In the genomic region with DNA sequence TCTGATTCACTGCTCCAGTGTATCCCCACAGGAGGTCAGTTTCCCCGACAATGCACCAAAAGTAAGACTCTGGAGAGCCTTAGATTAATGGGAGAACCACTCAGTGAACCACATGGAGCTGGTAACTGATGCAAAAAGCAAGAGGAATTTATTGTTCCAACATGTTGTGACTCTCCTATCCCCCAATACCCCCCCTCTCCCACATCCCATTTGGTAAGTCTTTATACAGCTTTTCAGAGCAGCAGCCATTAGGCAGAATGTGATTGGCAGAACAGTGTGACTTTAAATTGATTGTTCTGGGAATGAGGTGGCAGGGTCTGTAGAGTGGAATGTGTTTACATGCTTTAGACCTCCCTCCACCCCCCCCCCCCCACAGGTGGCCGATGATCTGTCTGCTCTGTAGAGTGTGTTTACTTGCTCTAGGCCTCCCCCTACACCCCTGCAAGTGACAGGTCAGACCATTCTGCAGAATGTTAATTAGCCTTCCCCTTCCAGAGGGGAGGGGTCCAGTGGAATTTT, we compare ENCODE assay signal across 18 mouse cellular contexts.
DNase-seq lines count a peak whose midpoint lies in the region; ATAC-seq lines count a peak whose summit lies in the region.
"Had no signal": no experiment of that assay in that cellular context is flagged by ENCODE, and none has a peak within 500 bp of the region (broad histone marks: within the 10 kb centered on the region; RNA-seq: fewer than 3 reads in every experiment).

No protein-coding gene starts in this region.

- WGBS in hindbrain, embryonic 11.5 days: 4% methylated on average over 2 of the region's 2 CpGs
- 5% methylated on average over 2 of the region's 2 CpGs for WGBS in hindbrain, embryonic 16.5 days
- 22% methylated on average over 2 of the region's 2 CpGs for WGBS in embryonic facial prominence, embryonic 11.5 days
- 12% methylated on average over 2 of the region's 2 CpGs for WGBS in limb, embryonic 12.5 days
- 30% methylated on average over 2 of the region's 2 CpGs for WGBS in intestine, embryonic 15.5 days

- no peak overlapping the region for H3K4me2 ChIP-seq in hindbrain, embryonic 11.5 days (replicated peaks; ENCODE audit: low read depth, low read length)
- no peak overlapping the region for H3K4me2 ChIP-seq in hindbrain, embryonic 16.5 days (ENCODE audit: low read length)
- H3K4me2 ChIP-seq in embryonic facial prominence, embryonic 11.5 days (ENCODE audit: low read depth, low read length): no peak overlapping the region
- no peak overlapping the region for H3K4me2 ChIP-seq in limb, embryonic 12.5 days
- no peak overlapping the region for H3K4me2 ChIP-seq in intestine, embryonic 15.5 days (replicated peaks)
- H3K4me2 ChIP-seq: embryonic facial prominence, embryonic 15.5 days; liver, embryonic 15.5 days had no signal

- no peak overlapping the region for H3K27ac ChIP-seq in hindbrain, embryonic 11.5 days (ENCODE audit: low read depth, low read length)
- no peak overlapping the region for H3K27ac ChIP-seq in hindbrain, embryonic 16.5 days (ENCODE audit: low read depth, low read length)
- H3K27ac ChIP-seq in embryonic facial prominence, embryonic 11.5 days (replicated peaks; ENCODE audit: low read depth, low read length): no peak overlapping the region
- H3K27ac ChIP-seq in limb, embryonic 12.5 days: no peak overlapping the region
- H3K27ac ChIP-seq in intestine, embryonic 15.5 days: no peak overlapping the region
- H3K27ac ChIP-seq: embryonic facial prominence, embryonic 15.5 days; heart, adult 2 months; liver, embryonic 15.5 days; macrophage had no signal

- no peaks in the 10 kb centered on the region for H3K9me3 ChIP-seq in hindbrain, embryonic 11.5 days (ENCODE audit: control insufficient read depth, low read length)
- no peaks in the 10 kb centered on the region; the same call in 1 of the 2 replicates for H3K9me3 ChIP-seq in hindbrain, embryonic 16.5 days (ENCODE audit: control insufficient read depth, low read length)
- H3K9me3 ChIP-seq in embryonic facial prominence, embryonic 11.5 days (replicated peaks; ENCODE audit: control insufficient read depth, low read length): no peaks in the 10 kb centered on the region
- H3K9me3 ChIP-seq in limb, embryonic 12.5 days: no peaks in the 10 kb centered on the region
- H3K9me3 ChIP-seq in intestine, embryonic 15.5 days: no peaks in the 10 kb centered on the region
- H3K9me3 ChIP-seq: embryonic facial prominence, embryonic 15.5 days; liver, embryonic 15.5 days had no signal

- no peaks in the 10 kb centered on the region for H3K36me3 ChIP-seq in hindbrain, embryonic 11.5 days (ENCODE audit: control insufficient read depth, insufficient read depth, low read length)
- no peaks in the 10 kb centered on the region for H3K36me3 ChIP-seq in hindbrain, embryonic 16.5 days (ENCODE audit: control insufficient read depth, insufficient read depth, low read length)
- H3K36me3 ChIP-seq in embryonic facial prominence, embryonic 11.5 days (replicated peaks; ENCODE audit: control insufficient read depth, insufficient read depth, low read depth, low read length): no peaks in the 10 kb centered on the region
- H3K36me3 ChIP-seq in limb, embryonic 12.5 days: no peaks in the 10 kb centered on the region
- no peaks in the 10 kb centered on the region for H3K36me3 ChIP-seq in intestine, embryonic 15.5 days
- H3K36me3 ChIP-seq: embryonic facial prominence, embryonic 15.5 days; G1E; liver, embryonic 15.5 days had no signal

- DNase-seq in hindbrain, embryonic 11.5 days (ENCODE audit: low spot score): peak; percentile 7
- DNase-seq in R1 (ENCODE audit: low read depth, low spot score): peak; percentile 41
- peak; percentile 25 for DNase-seq in embryonic facial prominence, embryonic 11.5 days (ENCODE audit: low spot score)
- no peak for DNase-seq in B cell, adult 2 months
- DNase-seq in left cerebral cortex, postnatal 36 days (ENCODE audit: low spot score in 2 of 2): no peak
- DNase-seq: cerebellum, adult 9-10 months; heart, adult 2 months; heart, postnatal 10 days; kidney, adult 2 months; right cerebral cortex, postnatal 25 days; thymus, postnatal 14 days had no signal

- H3K4me1 ChIP-seq in hindbrain, embryonic 11.5 days (replicated peaks; ENCODE audit: control insufficient read depth, insufficient read depth, low read length): no peaks in the 10 kb centered on the region; the same call in 1 of the 2 replicates
- no peaks in the 10 kb centered on the region for H3K4me1 ChIP-seq in hindbrain, embryonic 16.5 days (ENCODE audit: control insufficient read depth, insufficient read depth, low read depth, low read length)
- no peaks in the 10 kb centered on the region for H3K4me1 ChIP-seq in embryonic facial prominence, embryonic 11.5 days (ENCODE audit: control insufficient read depth, insufficient read depth, low read length)
- H3K4me1 ChIP-seq in limb, embryonic 12.5 days (replicated peaks): peaks cover 6% of the 10 kb centered on the region; the same call in 1 of the 2 replicates
- no peaks in the 10 kb centered on the region for H3K4me1 ChIP-seq in intestine, embryonic 15.5 days (replicated peaks)
- H3K4me1 ChIP-seq: embryonic facial prominence, embryonic 15.5 days; liver, embryonic 15.5 days had no signal

- ATAC-seq in hindbrain, embryonic 11.5 days (ENCODE audit: low FRiP score): peak; percentile 77
- ATAC-seq in hindbrain, embryonic 16.5 days: no peak
- ATAC-seq in embryonic facial prominence, embryonic 11.5 days (replicated peaks; ENCODE audit: insufficient number of reproducible peaks, low FRiP score, low TSS enrichment, low read depth): peak; percentile 78
- peak; percentile 86 for ATAC-seq in limb, embryonic 12.5 days (ENCODE audit: insufficient number of reproducible peaks, insufficient read depth, low FRiP score, low TSS enrichment, low read depth)
- no peak for ATAC-seq in intestine, embryonic 15.5 days

- intact Hi-C loops in left cerebral cortex, postnatal 36 days (cut with DNase I): no loop called here

- no peak overlapping the region for H3K4me3 ChIP-seq in hindbrain, embryonic 11.5 days (ENCODE audit: low read depth, low read length)
- H3K4me3 ChIP-seq in hindbrain, embryonic 16.5 days (ENCODE audit: low read length): no peak overlapping the region
- no peak overlapping the region for H3K4me3 ChIP-seq in embryonic facial prominence, embryonic 11.5 days (ENCODE audit: low read depth, low read length)
- H3K4me3 ChIP-seq in limb, embryonic 12.5 days (replicated peaks): no peak overlapping the region
- no peak overlapping the region for H3K4me3 ChIP-seq in intestine, embryonic 15.5 days (replicated peaks)
- H3K4me3 ChIP-seq: embryonic facial prominence, embryonic 15.5 days; heart, adult 2 months; liver, embryonic 15.5 days had no signal

- no peaks in the 10 kb centered on the region for H3K27me3 ChIP-seq in hindbrain, embryonic 11.5 days (ENCODE audit: control insufficient read depth, insufficient read depth, low read length)
- no peaks in the 10 kb centered on the region for H3K27me3 ChIP-seq in hindbrain, embryonic 16.5 days (replicated peaks; ENCODE audit: control insufficient read depth, insufficient read depth, low read length)
- no peaks in the 10 kb centered on the region for H3K27me3 ChIP-seq in embryonic facial prominence, embryonic 11.5 days (ENCODE audit: control insufficient read depth, insufficient read depth, low read length)
- no peaks in the 10 kb centered on the region for H3K27me3 ChIP-seq in limb, embryonic 12.5 days
- no peaks in the 10 kb centered on the region for H3K27me3 ChIP-seq in intestine, embryonic 15.5 days (replicated peaks)
- H3K27me3 ChIP-seq: embryonic facial prominence, embryonic 15.5 days; liver, embryonic 15.5 days had no signal

- H3K9ac ChIP-seq in hindbrain, embryonic 11.5 days (ENCODE audit: low read depth, low read length): no peak overlapping the region
- H3K9ac ChIP-seq in hindbrain, embryonic 16.5 days (ENCODE audit: low read depth, low read length): no peak overlapping the region
- H3K9ac ChIP-seq in embryonic facial prominence, embryonic 11.5 days (replicated peaks; ENCODE audit: low read length): no peak overlapping the region
- no peak overlapping the region for H3K9ac ChIP-seq in limb, embryonic 12.5 days (replicated peaks)
- no peak overlapping the region for H3K9ac ChIP-seq in intestine, embryonic 15.5 days
- H3K9ac ChIP-seq: embryonic facial prominence, embryonic 15.5 days; liver, embryonic 15.5 days had no signal

Comparison
In these comparisons a context has a peak if more than half of its experiments do, and no peak if none do; other contexts are left out.
1. ATAC-seq: peak in hindbrain, embryonic 11.5 days (single experiment), embryonic facial prominence, embryonic 11.5 days (single experiment) and limb, embryonic 12.5 days (single experiment); none in hindbrain, embryonic 16.5 days (single experiment) and intestine, embryonic 15.5 days (single experiment).
2. DNase-seq: peak in hindbrain, embryonic 11.5 days (single experiment), R1 (single experiment) and embryonic facial prominence, embryonic 11.5 days (single experiment); none in B cell, adult 2 months (0 of 2) and left cerebral cortex, postnatal 36 days (0 of 2).